Mouse (Mus musculus) cerebellum, postnatal 4 days (tissue): ENCODE measurements around the gene Map2k1.
"Not testable (repeated sequence)": the region's sequence is repeated elsewhere in the genome, so short reads cannot be mapped to it uniquely, and the experiment has no call there.

Experiments used
- DNase-seq, 2 experiments: peaks; one replicate each; pipeline ENCODE4 v3.0.0; 2022; ENCODE audit warnings: low spot score in 2 of 2, mixed read lengths in 1 of 2

Gene Map2k1

DNA sequence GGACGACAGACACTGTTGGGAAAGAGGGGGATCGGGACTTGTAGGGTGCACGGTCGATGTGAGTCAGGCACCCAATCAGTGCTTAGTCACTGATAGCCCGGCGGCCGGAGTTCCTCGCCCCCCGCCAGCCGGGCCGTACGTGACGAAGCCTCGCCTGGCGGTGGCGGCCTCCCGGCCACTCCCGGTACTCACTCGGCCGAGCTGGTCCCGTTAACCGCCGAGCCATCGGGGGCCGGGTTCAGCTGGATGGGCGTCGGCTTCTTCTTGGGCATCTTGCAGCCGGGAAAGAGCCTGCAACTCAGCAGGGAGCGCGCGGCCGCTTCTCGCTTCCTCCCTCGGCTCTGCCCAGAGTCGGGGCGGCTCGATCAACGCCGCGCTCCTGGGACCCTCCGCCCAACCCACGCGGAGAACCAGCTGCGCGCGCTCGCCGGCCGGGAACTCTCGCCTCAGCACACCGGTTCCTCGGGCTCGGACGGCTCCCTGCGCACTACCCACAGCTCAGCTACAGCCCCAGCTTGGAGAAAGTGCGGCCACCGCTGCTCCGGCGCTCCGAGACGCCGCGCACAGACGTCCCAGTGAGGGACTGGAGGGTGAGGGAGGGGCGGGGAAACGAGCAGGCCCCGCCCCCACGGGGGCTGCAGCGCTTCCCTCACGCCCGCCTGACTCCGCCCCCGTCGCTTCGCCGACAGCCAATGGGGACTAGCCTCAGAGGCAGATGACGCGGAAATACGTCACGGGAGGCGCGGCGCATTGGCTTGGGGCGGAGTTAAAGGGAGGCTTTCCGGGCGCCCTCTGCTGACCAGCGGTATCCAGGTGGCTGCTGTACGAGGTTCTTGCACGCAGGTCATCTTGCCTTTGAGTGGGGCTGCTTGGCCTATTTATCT, at the start of gene Map2k1:
Gene Map2k1, minus strand, starts transcription at position 611 of the 884 bp plus-strand sequence.
- DNase-seq: peak; percentile 99 to 100

DNA sequence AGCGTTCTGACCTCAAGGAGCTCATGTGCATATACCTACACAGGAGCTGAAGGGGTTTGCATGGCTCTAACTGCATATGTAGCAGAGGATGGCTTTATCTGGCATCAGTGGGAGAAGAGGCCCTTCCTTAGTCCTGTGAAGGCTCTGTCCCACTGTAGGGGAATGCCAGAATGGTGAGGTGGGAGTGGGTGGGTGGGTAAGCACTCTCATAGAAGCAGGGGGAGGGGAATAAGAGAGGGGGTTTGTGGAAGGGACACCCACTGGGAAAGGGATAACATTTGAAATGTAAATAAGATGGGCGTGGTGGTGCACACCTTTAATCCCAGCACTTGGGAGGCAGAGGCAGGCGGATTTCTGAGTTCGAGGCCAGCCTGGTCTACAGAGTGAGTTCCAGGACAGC, 49.7 kb upstream of the Map2k1 start:
- not testable (repeated sequence) for DNase-seq

DNA sequence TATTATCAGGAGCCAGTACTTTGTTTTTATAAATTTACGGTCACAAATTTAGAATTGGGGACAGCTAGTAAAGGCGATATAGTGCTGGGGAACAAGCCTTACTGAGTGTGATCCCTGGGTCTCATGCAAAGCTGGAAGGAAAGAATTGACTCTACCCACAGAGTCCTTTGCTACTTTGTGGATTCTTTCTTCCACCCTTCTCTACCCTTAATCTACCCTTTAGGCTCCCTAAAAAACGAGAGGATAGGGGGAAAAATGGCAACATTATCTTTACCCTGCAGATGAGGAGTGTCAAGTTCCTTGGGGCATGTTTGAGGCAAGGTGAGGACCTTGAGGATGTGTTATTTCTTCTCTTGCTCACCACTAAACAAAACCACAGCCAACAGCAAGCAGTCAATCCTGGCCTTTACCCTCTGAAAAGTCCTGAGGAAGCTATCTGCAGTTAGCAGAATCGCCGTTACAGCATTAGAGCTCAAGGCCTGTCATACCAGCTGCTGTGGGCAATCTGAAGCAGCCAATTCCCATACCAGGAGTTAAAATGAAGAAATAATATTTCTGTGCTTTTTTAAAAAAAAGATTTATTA, 29.1 kb upstream of the Map2k1 start:
- no peak for DNase-seq

DNA sequence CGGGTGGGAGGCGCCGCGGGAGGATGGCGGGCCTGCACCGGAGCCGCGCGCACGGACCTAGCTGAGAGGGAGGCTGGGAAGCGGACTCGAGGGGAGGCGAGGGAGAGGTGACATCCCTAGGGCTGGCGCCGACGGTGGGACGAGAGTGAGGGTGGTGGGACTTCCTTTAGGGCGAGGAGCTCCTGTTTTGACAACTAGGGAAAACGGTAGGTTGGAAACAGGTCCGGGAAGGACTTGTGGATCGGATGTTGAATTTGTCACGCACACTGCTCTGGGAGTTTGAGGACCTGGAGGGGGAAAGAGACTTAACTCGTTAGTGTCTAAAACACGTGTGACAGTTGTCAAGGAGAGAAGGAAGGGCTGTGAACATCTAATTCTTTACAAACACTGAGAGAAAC, 28.3 kb upstream of the Map2k1 start:
- no peak for DNase-seq

DNA sequence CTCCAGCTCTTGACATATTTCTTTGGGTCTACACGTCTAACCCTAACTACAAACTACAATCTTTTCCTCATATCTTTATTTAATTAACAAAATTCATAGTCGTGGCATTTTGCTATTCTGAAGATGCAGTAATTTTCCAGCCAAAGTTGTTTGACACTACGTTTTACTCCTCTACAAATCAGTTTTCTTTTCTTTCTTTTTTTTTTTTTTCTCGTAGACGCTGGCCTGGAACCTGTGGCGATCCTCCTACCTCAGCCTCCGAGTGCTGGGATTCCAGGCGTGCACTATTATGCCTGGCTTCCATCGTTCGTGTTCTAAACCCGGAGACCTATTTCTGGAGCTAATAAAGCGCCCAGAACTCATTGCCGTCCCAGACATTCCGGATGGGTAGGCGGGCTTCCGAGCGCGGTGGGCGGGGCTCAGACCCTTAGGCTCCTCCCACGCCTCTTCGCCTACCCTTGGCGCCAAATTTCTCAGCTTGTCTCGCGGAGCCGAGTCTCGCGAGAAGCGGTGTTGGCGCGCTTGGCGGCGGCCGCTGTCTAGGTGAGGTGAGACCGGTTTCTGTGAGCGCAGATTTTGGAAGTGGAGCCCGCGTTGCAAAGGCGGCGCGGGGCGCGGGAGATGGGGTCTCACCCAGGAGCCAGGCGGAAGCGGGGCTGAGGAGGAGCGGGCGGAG, 27.8 kb upstream of the Map2k1 start, which contains the start of gene Tipin:
Gene Tipin, plus strand, starts transcription at position 477 of the 676 bp plus-strand sequence.
- peak; percentile 79 to 95 for DNase-seq

DNA sequence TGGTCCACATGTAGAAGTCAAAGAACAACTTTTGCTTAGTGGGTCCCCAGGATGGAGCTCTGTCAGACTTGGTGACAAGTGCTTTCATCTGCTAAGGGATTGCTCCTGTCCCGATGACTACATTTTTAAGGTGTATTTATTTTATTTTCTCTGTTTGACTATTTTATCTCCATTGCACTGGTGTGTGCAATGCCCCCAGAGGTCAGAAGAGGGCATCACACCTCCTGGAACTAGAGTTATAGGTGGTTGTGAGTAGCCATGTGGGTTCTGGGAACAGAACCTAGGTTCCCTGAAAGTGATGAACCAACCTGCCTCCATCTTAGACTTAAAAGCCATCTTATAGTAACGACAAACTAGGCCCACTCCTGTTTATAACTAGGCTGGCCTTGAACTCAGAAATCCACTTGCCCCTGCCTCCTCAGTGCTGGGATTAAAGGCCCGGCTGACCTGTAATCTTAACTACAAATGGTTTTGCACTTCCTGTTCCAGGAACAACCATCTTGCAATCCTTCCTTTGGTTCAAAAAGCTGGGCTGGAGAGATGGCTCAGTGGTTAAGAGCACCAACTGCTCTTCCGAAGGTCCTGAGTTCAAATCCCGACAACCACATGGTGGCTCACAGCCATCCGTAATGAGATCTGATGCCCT, 25.4 kb upstream of the Map2k1 start:
- no peak for DNase-seq

DNA sequence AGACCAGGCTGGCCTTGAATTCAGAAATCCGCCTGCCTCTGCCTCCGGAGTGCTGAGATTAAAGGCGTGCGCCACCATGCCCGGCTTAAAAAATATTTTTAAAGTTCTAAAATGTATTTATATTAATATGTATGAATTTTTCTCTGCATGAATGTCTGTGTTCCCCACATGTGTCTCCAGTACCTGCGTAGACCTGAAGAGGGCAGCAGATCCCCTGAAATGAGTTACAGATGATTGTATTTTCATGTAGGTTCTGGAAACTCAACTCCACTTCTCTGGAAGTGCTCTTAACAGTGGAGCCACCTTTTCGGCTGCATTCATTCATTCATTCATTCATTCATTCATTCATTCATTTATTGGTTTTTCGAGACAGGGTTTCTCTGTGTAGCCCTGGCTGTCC, 24.3 kb upstream of the Map2k1 start:
- peak; percentile 49 to 81 for DNase-seq

DNA sequence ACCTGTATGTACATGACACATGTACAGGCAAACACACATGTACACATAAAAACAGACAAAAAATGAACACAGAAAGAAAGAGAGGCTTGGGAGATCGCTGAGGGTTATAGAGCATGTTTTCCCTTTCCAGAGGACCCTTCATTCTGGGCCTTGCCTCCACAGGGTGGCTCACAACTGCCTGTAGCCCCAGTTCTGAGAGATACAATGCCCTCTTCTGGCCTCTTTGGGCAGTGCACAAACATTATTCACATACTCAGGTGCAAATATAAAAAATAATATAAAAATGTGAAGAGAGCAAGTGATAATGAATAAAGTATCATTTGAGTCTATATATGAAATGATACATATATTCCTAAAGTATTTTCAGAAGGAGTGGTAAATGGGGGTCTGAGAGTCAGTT, 21.5 kb upstream of the Map2k1 start:
- no peak for DNase-seq

DNA sequence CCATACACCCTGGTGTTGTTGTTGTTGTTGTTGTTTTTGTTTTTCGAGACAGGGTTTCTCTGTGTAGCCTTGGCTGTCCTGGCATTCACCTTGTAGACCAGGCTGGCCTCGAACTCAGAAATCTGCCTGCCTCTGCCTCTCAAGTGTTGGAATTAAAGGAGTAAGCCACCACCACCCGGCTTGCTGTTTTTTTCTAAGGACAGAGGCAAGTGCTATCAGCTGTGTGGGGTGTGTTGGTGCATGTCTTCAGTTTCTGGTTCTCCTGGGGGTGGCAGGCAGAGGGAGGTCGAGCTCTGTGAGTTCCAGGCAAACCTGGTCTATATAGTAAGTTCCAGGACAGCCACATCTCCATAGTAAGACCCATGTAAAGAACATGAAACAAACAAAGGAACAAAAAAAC, 20.9 kb upstream of the Map2k1 start:
- no peak for DNase-seq

DNA sequence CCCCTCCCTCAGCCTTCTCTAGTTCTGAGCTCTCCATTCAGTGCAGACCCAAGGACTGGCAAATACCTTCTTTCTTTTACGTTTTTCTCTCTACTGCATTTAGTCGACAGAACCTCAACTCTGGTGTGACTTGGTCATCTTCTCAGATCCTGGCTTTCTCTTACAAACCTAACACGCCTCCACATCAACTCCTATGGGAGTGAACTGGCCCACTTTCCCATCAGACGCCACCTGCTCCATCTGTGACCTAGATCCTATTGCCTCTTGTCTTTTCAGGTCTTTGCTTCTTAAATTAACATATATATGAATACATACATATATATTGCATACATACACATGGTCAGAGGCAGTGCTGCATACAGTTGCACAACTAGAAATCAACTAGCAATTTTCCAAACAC, 20.3 kb upstream of the Map2k1 start:
- DNase-seq: no peak

DNA sequence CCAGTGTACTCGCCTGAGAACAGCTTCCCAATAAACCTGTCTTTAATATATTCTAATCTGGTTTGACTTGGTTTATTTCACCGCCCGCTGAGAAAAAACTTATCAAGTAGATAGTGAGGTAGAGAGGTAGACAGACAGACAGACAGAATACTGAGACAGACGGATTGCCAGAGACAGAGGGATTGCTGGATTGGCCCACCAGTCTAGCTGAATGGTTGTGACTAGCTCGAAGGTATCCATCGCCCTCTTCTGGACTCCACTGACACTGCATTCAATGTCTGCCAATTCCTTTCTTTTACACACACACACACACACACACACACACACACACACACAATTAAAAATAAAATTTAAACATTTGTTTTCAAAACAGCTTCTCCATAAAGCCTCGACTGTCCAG, 19.2 kb upstream of the Map2k1 start:
- DNase-seq: peak in 1 of 2 experiments; percentile 44

DNA sequence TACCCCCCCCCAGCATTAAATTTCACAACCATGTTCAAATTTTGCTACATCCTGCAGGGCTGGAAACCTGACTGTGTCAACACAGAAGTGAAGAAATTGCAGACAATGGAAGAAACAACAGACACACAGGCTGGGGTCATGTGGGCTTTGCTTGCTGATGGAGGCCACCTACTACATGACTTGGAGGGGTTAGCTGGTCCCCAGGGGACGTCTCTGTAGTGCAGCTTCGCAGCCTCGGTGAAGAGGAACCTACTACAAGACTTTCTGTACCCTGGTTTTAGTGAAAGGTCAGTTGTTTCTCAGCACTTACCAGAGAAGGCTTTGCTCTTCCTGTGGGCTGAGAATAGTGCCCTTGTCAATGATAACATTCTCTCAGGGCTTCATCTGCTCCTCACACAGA, 17.8 kb upstream of the Map2k1 start:
- no peak for DNase-seq

DNA sequence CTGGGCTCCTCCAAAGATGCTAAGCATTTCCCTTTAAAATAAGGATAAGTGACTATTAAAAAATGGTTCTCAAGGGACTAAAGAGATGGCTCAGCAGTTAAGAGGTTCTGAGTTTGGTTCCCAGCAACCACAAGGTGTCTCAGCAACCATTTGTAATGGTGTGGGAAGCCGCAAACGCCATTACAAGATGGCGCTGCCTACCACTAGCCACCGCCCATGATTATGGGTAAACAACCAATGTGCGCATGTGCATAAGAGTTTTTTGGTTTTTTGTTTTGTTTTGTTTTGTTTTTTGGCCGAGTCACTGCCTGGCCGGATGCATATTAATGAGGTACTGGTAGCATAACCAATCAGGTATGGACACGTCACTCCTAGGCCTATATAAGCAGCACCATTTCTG, 15.4 kb upstream of the Map2k1 start:
- DNase-seq: not testable (repeated sequence)

DNA sequence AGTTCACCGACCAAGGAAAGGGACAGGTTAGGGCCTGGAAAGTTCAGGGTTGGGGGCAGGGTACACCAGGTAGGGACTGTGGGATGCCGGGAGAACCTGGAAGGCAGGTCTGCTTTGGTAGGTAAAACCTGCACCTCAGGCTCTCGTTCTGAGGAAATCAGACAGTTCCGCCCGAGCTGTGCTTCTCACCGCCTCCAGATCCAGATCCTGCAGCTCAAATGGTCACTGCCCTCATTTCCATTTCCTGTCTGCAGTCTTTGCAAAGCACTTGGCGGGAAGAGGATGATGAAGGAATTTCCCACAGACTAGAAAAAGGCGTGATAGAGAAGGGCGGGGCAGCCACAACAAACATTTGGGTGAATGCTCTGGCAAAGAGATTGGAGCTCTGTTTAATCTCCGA, 14.8 kb upstream of the Map2k1 start:
- DNase-seq: no peak

DNA sequence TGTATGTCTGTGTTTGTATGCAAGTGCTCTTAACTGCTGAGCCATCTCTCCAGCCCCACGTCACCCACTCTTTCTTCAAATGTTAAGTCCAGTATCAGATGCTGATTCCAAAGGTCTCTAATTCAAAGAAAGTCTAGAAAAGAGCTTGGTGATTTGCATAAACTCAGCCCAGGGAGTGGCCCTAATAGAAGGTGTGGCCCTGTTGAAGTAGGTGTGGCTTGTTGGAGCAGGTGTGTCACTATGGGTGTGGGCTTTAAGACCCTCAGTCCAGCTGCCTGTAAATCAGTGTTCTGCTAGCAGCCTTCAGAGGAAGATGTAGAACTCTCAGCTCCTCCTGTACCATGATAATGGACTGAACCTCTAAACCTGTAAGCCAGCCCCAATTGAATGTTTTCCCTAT, 13.8 kb upstream of the Map2k1 start:
- DNase-seq: no peak

DNA sequence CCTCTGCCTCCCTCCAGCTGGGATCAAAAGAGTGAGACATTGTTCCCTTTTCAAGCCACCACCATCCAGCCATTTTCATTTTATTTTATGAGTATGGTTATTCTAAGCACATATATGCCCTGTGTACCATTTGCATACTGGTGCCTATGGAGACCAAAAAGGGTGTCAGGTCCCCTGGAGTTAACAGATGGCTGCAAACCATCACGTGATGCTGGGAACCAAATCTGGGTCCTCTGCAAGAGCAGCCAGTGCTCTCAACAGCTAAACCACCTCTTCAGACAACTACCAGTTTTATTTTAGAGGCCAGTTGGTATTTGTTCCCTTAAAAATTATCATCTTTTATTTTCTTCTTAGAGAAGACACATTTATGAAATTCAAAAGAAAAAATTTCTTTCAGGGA, 11.4 kb upstream of the Map2k1 start:
- no peak for DNase-seq

DNA sequence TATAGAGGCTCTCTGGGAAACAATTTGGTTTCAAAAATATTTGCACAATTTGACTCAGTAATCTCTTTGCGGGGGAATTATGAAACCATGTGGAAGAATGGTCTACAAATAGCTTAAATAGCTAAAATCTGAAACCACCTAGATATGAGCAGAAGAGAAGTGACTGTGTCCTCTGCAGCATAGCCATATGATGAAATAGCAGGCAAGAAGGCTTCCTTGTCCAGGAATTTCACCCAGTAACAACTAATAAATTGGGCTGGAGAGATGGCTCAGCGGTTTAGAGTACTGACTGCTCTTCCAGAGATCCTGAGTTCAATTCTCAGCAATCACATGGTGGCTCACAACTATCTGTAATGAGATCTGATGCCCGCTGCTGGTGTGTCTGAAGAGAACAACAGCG, 7.6 kb upstream of the Map2k1 start:
- DNase-seq: no peak

DNA sequence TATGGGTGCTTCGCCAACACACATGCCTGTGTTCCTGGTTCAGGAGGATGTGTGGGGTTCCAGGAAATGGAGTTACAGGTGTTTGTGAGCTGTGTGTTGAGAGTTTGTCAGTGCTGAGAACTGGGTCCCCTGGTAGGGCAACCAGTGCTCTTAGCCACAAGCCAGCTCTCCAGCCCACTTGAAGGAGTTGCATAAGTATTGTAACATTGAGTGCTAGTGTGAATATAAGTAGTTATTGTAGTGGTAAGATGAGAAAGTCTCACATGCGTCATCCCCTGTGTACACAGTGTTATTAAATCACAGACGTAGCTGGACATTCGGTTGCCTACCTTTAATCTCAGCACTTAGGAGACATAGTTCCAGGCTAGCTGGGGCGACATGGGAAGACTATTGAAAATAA, 6.5 kb upstream of the Map2k1 start:
- no peak for DNase-seq

DNA sequence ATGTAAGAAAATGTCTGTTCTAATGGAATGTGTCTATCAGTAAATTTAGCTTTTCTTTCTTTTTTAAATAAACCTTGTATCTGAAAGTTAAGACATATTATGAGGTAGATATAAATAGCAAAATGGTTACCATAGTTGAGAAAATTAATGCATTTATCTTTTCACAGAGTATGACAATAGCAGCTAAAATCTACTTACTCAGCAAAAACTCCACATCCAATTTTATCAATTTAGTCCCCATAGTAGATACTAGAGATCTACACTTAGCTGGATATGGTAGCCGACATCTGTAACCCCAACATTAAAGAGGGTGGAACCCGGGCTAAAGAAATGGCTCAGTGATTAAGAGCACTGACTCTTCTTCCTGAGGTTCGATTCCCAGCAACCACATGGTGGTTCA, 2.8 kb upstream of the Map2k1 start:
- no peak for DNase-seq

DNA sequence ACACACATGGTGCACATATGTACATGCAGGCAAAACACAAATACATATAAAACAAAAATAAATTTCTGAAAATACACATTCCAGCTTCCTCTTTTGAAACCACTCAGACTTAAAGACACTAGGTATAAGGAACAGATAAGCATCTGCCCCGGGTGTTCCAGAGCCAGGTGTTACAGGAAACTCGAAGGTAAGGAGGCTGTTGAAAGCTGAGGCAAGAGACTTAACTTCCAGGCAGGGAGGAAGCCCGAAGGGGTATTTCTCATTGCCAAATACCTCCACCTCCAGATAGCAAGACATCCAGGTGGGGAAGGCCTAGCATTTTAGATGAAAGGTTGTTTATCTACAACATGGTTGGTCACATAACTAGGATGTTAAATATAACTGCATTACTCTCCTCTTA, 2.0 kb upstream of the Map2k1 start:
- DNase-seq: no peak

DNA sequence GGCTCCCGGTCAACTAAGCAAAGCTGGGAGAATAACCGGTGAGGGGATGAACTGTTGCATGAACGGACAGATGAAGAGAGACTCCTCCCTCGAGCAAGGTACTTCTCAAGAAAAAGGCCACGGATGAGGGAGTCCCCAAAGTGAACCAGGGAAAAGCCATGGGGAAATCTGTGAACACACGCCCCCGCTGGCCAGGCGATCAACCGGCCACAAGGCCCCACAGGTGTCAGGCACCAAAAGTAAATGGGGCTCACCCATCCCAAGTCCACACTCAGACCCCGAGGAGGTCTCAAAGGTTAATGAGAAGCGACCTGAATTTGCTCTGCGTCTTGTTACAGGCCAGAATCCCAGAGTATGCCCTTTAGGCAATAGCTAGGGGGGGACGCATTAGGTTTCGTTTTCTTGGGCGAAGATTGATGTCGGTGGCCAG, 825 bp downstream of the Map2k1 start:
- DNase-seq: peak in 1 of 2 experiments; percentile 13

DNA sequence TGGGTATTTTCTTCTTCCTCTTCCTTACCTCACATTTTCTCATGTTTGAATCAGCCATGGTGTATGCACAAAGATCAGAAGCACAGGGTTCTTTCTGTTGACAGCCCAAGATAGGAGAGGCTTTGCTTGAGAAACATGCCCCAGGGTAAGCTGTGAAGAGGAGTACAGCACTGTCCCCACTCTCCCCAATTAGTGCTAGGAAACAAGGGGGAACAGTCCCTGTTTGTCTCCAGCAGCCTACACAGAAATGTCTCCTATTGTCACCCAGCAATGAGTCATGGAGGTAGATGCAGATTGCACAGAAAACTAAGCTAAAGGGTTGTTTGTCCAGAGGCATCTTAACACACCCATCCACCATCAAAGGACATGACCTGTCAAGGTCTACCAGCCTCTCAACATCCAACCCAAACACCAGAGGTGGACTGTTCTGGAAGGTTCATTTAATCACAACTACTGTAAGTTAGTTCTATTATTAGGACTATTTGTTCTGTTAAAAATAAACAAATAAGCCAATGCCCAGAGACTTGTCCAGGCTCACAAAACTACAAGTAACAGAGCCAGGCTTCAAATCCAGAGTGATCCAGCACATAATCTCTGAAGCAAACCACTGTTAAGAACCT, 3.2 kb downstream of the Map2k1 start:
- no peak for DNase-seq
